Mouse (Mus musculus) forebrain, embryonic 10.5 days (tissue): Measurements from ENCODE around the gene Lonp2. TPM values are rescaled to one million over a fixed set of nuclear protein-coding genes. Genes with fewer than 3 reads are reported as not detected.

Experiments
- DNase-seq: peaks from one replicate; pipeline ENCODE4 v3.0.0-alpha.2; 2017; ENCODE audit warnings: low spot score; ENCODE audit errors: extremely low spot score
- H3K27ac ChIP-seq: fragments of 300-500 bp; sonication (generic); 2 replicates; pipeline ENCODE4 v1.5.1; 2016; ENCODE audit warnings: mild to moderate bottlenecking
- H3K27me3 ChIP-seq: fragments of 300-500 bp; sonication (generic); 2 replicates; pipeline ENCODE4 v1.6.1; 2016; ENCODE audit warnings: mild to moderate bottlenecking; ENCODE audit not compliant: poor library complexity, severe bottlenecking
- H3K36me3 ChIP-seq: fragments of 300-500 bp; sonication (generic); replicated peaks from 2 replicates; pipeline ENCODE4 v1.6.1; 2016; ENCODE audit warnings: mild to moderate bottlenecking, moderate library complexity
- H3K4me1 ChIP-seq: fragments of 300-500 bp; sonication (generic); 2 replicates; pipeline ENCODE4 v1.6.1; 2016
- H3K4me3 ChIP-seq: fragments of 300-500 bp; sonication (generic); 2 replicates; pipeline ENCODE4 v1.5.1; 2016; ENCODE audit warnings: mild to moderate bottlenecking, moderate library complexity
- H3K9me3 ChIP-seq: fragments of 300-500 bp; sonication (generic); 2 replicates; pipeline ENCODE4 v1.6.1; 2016; ENCODE audit warnings: mild to moderate bottlenecking, moderate library complexity
- WGBS: fragments of 180-500 bp; shearing (Covaris S2); methylation state at CpG from one replicate; pipeline ENCODE4 v1.1.7; 2016; 5-methylcytosine and 5-hydroxymethylcytosine counted together
- polyA plus RNA-seq: library from polyadenylated mRNA; unstranded; fragments of >200 nt; fragmentation: Nextera tagmentation; extraction: Ambion mirVana; gene quantifications from 2 replicates; pipeline ENCODE4 v1.2.1, GENCODE M21; 2016

The Lonp2 gene
- polyA plus RNA-seq, 1 experiment from 2014 or later = 48.7 TPM

DNA sequence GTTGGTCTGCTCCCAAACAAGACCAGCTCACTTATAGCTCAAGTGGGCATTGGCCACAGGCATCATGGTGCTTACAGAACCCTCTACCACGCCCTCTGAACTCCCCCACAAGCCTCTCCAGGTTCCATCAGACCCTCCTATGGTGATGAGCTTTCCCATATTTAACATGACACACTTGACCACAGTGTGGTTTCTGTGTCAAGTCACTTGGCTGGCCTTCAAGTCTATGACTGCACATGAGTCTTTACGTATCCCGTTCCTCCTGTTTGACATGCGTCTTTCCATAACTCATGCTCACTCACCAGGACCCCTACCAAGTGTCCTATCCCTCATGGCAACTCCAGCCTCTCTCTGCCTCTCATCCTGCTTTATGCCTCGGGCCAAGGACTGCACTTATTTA is 28.2 kb upstream of the Lonp2 start:
- no peak for DNase-seq
- Histone ChIP-seq H3K27me3 (no peaks in the 10 kb centered on the region), H3K36me3 (no peaks in the 10 kb centered on the region), H3K9me3 (no peaks in the 10 kb centered on the region), H3K4me3 (no peak overlapping the region), H3K27ac (no peak overlapping the region), H3K4me1 (no peaks in the 10 kb centered on the region)
- WGBS = 84% methylated on average over 5 of the region's 5 CpGs

DNA sequence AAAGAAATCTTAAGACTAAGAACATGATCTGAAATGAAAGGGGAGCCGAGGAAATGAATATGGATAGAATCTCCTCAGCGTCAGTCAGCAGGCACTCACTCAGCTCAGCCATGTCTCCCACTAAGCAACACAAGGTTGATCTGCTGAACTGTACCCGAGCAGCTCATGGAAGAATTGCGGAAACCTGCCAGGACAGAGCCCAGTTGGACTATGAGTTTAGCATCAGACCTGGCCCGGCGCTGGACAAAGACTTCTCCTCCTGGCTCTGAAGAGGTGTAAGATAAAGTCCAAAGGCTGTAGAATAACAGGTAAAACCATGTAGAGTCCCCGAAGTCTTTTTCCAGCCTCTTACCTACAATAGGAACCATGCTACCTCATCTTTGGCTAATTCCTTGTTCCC is 26.2 kb upstream of the Lonp2 start:
- H3K4me1 ChIP-seq = no peaks in the 10 kb centered on the region
- no peak for DNase-seq
- no peaks in the 10 kb centered on the region for H3K9me3 ChIP-seq
- WGBS = 91% methylated on average over 7 of the region's 7 CpGs
- no peak overlapping the region for H3K4me3 ChIP-seq
- H3K36me3 ChIP-seq = no peaks in the 10 kb centered on the region
- no peak overlapping the region for H3K27ac ChIP-seq
- no peaks in the 10 kb centered on the region for H3K27me3 ChIP-seq

DNA sequence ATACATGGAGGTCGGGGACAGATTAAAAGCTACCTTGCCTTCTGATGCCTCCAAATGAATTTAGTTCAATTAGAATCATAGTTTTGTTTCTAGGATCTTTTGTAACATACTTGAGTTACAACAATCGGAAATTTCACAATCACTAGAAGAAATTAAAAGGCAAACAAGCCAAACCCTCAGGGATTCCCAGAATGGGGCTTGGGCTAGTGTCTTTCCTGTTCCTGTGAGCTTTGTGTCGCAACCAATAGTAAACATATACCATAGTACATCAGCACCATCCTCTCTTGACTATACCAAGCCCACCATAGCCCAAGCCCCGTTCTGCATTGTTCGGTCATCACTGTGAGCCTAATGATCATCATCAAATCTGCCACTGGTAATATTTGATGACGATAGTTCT is 24.5 kb upstream of the Lonp2 start:
- WGBS = 93% methylated on average over 6 of the region's 6 CpGs

DNA sequence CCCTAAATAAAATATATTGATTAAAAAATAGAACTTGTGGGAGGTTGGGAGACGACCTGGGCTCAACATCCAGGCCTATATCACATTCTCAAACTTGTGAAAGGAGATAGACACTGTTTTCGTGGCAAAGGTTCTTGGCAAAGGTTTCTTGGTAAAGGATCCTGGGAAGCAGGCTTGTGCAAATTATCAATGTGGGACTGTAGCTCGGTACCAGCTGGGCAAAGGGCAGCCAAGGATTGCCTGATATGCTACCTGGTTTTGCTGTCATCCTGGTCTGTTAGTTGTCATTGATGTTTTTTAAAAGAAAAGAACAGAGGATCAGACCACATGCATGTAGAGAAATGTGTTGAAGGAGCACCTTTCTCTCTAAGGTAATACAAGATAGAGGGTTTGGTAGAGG is 23.5 kb upstream of the Lonp2 start:
- 87% methylated on average over 3 of the region's 3 CpGs for WGBS

More for the DNA sequence above, 24.5 kb upstream of the Lonp2 start:
- no peaks in the 10 kb centered on the region for H3K9me3 ChIP-seq
- no peak overlapping the region for H3K27ac ChIP-seq
- no peaks in the 10 kb centered on the region for H3K4me1 ChIP-seq
- H3K36me3 ChIP-seq = no peaks in the 10 kb centered on the region
- no peak overlapping the region for H3K4me3 ChIP-seq
- DNase-seq = no peak
- no peaks in the 10 kb centered on the region for H3K27me3 ChIP-seq

DNA sequence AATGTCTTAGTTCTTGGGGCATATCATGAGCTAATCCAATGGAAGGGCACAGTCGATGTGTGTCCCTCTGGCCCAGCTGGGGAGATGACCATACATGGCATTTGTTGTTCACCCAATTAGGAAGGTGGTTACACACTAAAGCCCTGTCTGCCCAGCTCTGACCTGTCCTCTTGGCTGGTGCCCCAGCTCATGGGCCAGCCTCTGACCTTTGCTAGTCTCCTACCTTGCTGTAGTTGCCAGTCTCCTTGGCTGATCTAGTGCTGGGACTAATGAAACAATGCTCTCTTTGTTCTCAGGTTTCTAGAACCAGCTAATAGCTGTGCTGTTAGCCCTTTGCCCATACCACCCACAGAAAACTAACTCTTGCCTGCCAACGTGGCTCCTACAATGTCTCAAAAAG is 20.7 kb upstream of the Lonp2 start:
- DNase-seq = no peak
- Histone ChIP-seq H3K27me3 (no peaks in the 10 kb centered on the region), H3K36me3 (no peaks in the 10 kb centered on the region), H3K27ac (no peak overlapping the region), H3K9me3 (no peaks in the 10 kb centered on the region), H3K4me1 (no peaks in the 10 kb centered on the region), H3K4me3 (no peak overlapping the region)
- 65% methylated on average over 2 of the region's 2 CpGs for WGBS

More for the DNA sequence above, 23.5 kb upstream of the Lonp2 start:
- no peaks in the 10 kb centered on the region for H3K4me1 ChIP-seq
- no peak overlapping the region for H3K4me3 ChIP-seq
- no peak overlapping the region for H3K27ac ChIP-seq
- H3K9me3 ChIP-seq = no peaks in the 10 kb centered on the region
- no peaks in the 10 kb centered on the region for H3K27me3 ChIP-seq
- no peak for DNase-seq
- H3K36me3 ChIP-seq = no peaks in the 10 kb centered on the region

DNA sequence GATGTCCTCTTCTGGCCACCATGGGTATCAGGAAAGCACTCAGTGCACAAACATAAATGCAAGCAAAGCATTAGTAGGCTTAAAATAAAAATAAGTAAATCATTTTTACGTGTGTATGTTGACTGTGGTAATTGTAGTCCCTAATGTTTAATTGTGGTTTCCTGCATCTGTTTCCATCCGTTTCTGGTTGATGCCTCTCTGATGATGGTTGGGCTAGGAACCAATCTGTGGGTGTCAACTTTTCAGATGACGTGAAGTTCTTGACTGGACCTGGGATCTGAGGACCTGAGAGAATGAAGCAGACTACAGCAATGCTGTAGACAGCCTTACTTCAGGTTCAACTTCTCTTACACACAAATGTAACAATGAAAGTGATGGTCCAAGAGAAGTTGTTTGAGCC is 19.2 kb upstream of the Lonp2 start:
- no peaks in the 10 kb centered on the region for H3K9me3 ChIP-seq
- H3K4me3 ChIP-seq = no peak overlapping the region
- H3K36me3 ChIP-seq = no peaks in the 10 kb centered on the region
- H3K4me1 ChIP-seq = no peaks in the 10 kb centered on the region
- no peaks in the 10 kb centered on the region for H3K27me3 ChIP-seq
- no peak for DNase-seq
- WGBS = 84% methylated on average over 3 of the region's 3 CpGs
- H3K27ac ChIP-seq = no peak overlapping the region

DNA sequence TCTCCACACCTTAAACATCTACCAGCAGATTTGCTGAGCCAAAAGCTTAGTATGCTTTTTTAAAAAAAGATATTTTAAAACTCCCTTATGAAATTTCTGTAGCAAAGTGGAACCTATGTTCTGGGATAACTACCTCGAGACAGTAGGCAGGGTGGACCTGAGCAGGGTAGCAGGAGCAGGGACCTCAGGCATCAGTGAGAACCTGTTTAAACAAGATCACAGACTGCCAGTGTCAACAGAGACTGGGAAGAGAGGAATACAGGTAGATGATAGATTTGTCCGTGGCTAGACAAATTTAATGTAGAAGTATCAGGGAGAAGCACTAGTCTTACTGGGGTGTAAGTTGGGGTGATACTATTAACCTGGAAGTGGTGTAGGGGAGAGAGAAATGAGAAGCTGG is 10.0 kb upstream of the Lonp2 start:
- Histone ChIP-seq H3K4me3 (no peak overlapping the region), H3K27me3 (no peaks in the 10 kb centered on the region), H3K9me3 (no peaks in the 10 kb centered on the region), H3K36me3 (no peaks in the 10 kb centered on the region), H3K4me1 (no peaks in the 10 kb centered on the region), H3K27ac (no peak overlapping the region)
- no peak for DNase-seq
- 83% methylated on average over 2 of the region's 2 CpGs for WGBS

DNA sequence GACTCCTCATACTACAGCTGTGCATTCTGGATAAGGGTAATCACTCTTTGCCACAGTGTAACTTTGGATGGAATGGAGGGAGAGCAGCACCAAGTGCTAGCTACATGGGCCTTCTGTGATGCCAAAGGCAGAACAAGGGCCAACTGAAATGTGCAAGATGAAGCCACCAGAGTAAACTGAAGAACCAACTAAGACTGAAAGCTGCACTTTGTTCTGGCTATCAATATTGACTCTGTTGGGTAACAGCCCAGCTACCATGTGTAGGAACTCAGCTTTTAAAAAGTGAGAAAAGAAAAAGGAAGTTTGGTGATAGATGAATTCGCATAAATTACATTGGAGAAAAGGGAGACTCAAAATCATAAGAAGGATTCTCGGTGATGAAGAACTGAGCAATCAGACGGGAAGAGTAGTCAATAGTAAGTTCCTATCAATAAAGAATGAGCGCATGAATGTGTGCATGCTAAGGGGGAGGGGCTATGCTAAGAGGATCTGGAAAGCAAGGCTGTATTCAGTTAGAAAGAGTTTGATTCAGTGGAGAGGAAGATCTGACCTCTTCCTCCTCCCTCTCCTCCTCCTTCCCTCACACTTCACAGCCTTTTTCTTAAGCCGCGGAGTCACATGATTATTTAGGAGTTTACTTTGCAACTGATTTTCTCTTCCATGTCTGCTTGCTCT is 8.6 kb upstream of the Lonp2 start:
- DNase-seq = no peak
- H3K4me1 ChIP-seq = no peaks in the 10 kb centered on the region
- H3K4me3 ChIP-seq = no peak overlapping the region
- no peaks in the 10 kb centered on the region for H3K36me3 ChIP-seq
- H3K27me3 ChIP-seq = no peaks in the 10 kb centered on the region
- 89% methylated on average over 6 of the region's 6 CpGs for WGBS
- no peaks in the 10 kb centered on the region for H3K9me3 ChIP-seq
- no peak overlapping the region for H3K27ac ChIP-seq

DNA sequence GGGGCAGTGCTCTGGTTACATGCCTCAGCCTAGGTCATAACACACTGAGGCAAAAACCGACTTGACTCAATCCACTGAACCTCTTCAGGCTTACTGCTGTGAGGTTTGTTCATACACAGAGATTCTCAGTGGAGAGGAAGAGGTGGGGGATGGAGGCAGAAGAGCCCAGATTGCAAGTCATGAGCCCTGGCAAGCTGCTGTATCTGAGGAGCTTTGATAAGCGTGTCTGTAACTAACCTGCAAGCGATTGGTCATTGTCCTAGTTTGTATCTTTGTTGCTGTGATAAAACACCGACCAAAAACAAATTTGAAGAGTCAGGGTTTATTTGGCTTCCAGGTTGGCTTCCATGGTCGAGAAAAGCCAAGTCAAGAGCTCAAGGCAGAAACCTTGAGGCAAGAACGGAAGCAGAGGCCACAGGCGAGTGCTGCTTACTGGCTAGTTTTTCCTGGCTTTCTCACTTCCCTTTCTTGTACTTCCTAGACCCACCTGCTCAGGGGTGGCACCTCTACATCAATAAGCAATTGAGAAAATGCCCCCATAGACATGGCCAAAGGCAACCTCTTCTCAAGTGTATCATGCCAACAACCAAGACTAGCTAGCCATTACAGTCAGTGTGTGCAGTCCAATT is 6.0 kb upstream of the Lonp2 start:
- Histone ChIP-seq H3K27me3 (no peaks in the 10 kb centered on the region), H3K36me3 (no peaks in the 10 kb centered on the region), H3K27ac (no peak overlapping the region), H3K9me3 (no peaks in the 10 kb centered on the region), H3K4me3 (no peak overlapping the region), H3K4me1 (no peaks in the 10 kb centered on the region)
- DNase-seq = no peak
- WGBS = 82% methylated on average over 7 of the region's 7 CpGs

DNA sequence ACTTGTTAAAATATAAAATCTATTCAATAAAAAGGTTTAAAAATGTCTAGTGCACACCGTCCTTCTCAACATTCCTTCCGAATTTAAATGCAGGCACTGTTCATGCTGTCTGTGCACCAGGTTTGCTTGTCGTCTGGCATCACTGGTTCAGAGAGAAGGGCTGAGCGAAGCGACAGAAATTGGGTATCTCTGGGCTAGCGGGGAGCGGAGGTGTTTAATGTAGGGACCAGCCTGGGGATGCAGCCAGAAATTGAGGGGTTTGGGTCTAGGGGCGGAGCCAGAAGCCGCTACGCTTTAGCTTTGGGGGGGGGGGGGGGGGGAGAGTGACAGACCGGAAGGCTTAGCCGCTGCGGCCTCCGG is 312 bp upstream of the Lonp2 start:
- no peaks in the 10 kb centered on the region for H3K27me3 ChIP-seq
- 4% methylated on average over 10 of the region's 14 CpGs for WGBS
- H3K4me1 ChIP-seq = peaks cover 17% of the 10 kb centered on the region
- no peak for DNase-seq
- no peaks in the 10 kb centered on the region for H3K36me3 ChIP-seq
- H3K27ac ChIP-seq = peak overlapping the region; percentile 83
- H3K4me3 ChIP-seq = peak overlapping the region; percentile 86
- H3K9me3 ChIP-seq = no peaks in the 10 kb centered on the region

DNA sequence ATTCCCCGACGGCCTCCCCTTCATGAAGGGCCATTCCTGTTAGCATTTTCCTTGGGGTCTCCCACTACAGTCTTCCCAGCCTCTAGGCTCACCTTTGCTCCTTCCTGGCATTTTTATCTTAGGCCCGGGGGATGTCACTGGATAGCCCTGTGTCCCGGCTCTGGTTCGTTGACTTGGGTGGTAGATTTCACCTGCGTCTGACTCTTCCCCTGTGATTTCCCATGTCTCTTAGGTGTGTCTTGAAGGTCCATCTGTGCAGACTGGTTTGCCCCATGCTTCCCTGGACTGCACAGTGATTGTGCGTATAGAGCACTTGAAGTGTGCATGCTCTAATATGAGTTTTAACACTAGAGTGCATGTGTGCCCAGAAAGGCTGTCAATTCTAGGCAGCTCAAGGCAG is 1.1 kb downstream of the Lonp2 start:
- no peak for DNase-seq
- 61% methylated on average over 7 of the region's 7 CpGs for WGBS
- Histone ChIP-seq H3K4me3 (peak overlapping the region; percentile 86), H3K27me3 (no peaks in the 10 kb centered on the region), H3K9me3 (no peaks in the 10 kb centered on the region), H3K4me1 (peaks cover 17% of the 10 kb centered on the region), H3K36me3 (no peaks in the 10 kb centered on the region), H3K27ac (peak overlapping the region; percentile 83)

DNA sequence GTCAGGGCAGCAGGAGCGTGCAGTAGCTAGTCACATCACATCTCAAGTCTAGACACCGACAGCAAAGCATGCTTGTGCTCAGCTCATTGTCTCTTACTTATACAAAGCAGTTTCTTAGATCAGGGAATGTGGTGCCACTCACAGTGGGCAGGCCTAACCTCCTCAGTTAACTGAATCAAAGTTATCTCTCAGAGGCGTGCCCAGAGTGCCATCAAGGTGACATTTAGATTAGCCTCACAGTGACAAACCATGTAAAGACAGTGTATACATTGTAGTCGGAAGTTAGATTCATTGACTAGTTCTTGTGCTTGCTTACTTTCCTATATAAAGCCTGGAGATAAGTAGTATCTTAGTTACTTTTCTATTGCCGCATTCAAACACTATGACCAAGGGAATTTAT is 6.4 kb downstream of the Lonp2 start:
- 90% methylated on average over 5 of the region's 5 CpGs for WGBS
- Histone ChIP-seq H3K4me3 (no peak overlapping the region), H3K27ac (no peak overlapping the region), H3K4me1 (peaks cover 5% of the 10 kb centered on the region), H3K9me3 (no peaks in the 10 kb centered on the region), H3K27me3 (no peaks in the 10 kb centered on the region), H3K36me3 (peaks cover 19% of the 10 kb centered on the region)
- no peak for DNase-seq

DNA sequence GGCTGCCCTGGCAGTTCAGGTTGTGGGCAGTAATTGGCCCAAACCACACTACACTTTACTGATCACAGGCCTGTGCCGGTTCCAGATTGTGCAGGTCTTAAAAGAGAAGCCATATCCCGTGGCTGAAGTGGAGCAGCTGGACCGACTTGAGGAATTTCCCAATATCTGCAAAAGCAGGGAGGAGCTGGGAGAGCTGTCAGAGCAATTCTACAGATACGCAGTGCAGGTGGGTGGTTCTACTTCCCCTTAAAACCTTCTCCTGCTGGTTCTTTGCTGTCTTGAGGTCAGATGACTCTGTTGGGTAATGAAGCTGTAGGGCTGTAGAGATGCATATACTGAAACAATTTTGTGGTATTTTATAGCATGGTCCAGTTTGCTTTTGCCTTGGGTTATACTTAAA is 7.6 kb downstream of the Lonp2 start:
- Histone ChIP-seq H3K27me3 (no peaks in the 10 kb centered on the region), H3K4me1 (no peaks in the 10 kb centered on the region), H3K36me3 (peaks cover 30% of the 10 kb centered on the region), H3K9me3 (no peaks in the 10 kb centered on the region), H3K4me3 (no peak overlapping the region), H3K27ac (no peak overlapping the region)
- DNase-seq = no peak
- 91% methylated on average over 4 of the region's 4 CpGs for WGBS

DNA sequence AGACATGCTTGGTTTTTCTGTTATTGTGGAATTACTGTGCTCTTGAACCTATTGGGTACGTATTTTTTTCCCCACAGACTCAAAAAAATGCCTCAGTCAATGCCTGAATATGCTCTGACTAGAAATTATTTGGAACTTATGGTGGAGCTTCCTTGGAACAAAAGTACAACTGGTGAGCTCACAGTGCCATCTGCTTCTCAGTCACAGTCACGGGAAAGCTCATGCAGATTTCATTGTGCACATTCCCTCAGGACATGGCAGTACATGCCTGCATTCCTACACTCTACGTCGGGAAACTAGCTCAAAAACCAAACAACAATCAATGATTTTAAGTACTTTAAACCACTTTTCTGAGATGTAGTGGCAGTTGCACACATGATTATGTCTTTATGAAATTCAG is 14.0 kb downstream of the Lonp2 start:
- WGBS = 90% methylated on average over 4 of the region's 4 CpGs
- no peak overlapping the region for H3K4me3 ChIP-seq
- peaks cover 76% of the 10 kb centered on the region for H3K36me3 ChIP-seq
- no peaks in the 10 kb centered on the region for H3K27me3 ChIP-seq
- no peak for DNase-seq
- H3K27ac ChIP-seq = no peak overlapping the region
- H3K9me3 ChIP-seq = no peaks in the 10 kb centered on the region
- no peaks in the 10 kb centered on the region for H3K4me1 ChIP-seq
